Mouse (Mus musculus) testis, adult 2 months (tissue): ENCODE data around the gene Nfyc.

Source experiments
- CTCF ChIP-seq: fragments of 200-500 bp; IDR thresholded peaks from 2 replicates; pipeline ENCODE4 v1.5.1; 2012; ENCODE audit warnings: low read depth, mild to moderate bottlenecking, inconsistent platforms, low read length, moderate library complexity; ENCODE audit not compliant: control insufficient read depth, insufficient read depth, insufficient replicate concordance
- POLR2A ChIP-seq: fragments of 200-500 bp; IDR thresholded peaks from 2 replicates; pipeline ENCODE4 v1.6.1; 2012; ENCODE audit warnings: low read depth, mild to moderate bottlenecking, inconsistent platforms, low read length, moderate library complexity; ENCODE audit not compliant: control insufficient read depth

GRCm38 (mm10) chr4:120848909-120849308 is 17.5 kb upstream of the Nfyc start:
- TF ChIP-seq POLR2A (no peak), CTCF (no peak)
